Mouse (Mus musculus): Measurements from ENCODE around the gene Epha2. TPM values are rescaled to one million over a fixed set of nuclear protein-coding genes. Genes with fewer than 3 reads are reported as not detected.

The Epha2 gene
- under 1 TPM in 1 of 2 experiments, not detected in 1; 0.36 TPM for polyA plus RNA-seq (2017; shearing (Covaris generic))

DNA sequence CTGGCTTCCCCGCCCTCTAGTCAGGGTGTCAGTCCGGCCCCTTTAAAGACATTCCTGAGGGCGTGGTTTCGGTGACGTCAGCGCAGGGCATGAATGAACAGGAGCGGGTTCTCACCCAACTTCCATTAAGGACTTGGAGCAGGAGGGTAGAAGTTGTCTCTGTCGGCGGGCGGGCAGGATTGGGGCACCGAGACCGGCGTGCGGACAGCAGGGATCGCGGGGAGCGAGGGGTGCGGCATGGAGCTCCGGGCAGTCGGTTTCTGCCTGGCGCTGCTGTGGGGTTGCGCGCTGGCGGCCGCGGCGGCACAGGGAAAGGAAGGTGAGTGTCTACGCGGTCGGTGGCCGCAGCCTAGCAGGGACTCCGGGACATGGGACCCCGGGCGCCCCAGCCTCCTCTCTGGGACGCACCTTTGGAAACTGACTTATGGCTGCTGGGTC, at the start of gene Epha2:
TSS of gene Epha2 (plus strand) at position 125 of the 438 bp plus-strand sequence.

DNA sequence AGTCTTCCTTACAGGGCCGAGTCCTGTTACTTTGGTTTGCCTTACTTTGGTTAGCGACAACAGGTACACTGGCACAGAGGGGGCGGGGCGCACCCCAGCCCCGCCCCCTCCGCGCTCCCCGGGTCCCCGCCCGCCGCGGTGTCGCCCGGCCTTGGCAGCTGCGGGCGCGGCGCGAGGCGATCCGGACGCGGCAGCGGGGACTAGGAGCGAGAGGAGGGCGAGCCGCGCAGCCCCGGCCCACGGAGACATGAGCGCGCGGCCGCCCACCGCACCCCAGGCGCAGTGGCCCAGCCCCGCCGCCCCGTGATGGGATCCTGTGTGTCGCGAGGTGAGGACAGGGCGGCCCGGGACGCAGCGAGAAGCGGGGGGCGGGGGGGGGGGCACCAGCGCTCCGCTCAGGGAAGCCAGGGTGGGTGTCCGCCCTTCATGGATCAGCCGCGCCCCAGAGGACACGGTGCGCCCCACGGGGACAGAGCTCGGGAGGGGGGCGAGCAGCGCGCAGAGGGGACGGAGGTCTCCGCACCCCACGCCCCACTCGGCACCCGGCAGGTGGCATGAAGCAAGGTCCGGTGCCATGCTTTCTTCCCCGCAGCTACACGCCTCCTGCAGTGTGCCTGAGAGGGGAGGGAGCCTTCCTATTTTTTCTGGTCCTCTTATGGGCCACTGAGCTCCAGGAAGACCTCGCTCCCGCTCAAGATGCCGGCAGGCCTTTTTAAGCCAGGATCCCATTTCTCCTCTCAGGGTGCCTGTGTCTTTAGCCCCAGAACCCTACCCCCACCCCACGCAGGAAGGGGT, 67.2 kb downstream of the Epha2 start, which contains the start of gene Fam131c:
TSS of gene Fam131c (plus strand) at position 224 of the 795 bp plus-strand sequence.

Other genes with a start within 250 kb of the Epha2 start
- gene Crocc, start 240.7 kb upstream of the Epha2 start, polyA plus RNA-seq (2017; shearing (Covaris generic)): 1 to 10 TPM; 6.0 to 9.1 TPM
- gene Necap2, start 222.9 kb upstream of the Epha2 start, polyA plus RNA-seq (2017; shearing (Covaris generic)): 100 to 1,000 TPM; 127 to 136 TPM
- 1 to 10 TPM in 1 of 2 experiments, under 1 TPM in 1; 0.60 to 2.0 TPM for gene Spata21, start 212.9 kb upstream of the Epha2 start, polyA plus RNA-seq (2017; shearing (Covaris generic))
- 10 to 100 TPM; 51.2 to 51.9 TPM for gene Szrd1, start 161.5 kb upstream of the Epha2 start, polyA plus RNA-seq (2017; shearing (Covaris generic))
- gene Fbxo42, start 153.3 kb upstream of the Epha2 start, polyA plus RNA-seq (2017; shearing (Covaris generic)): 10 to 100 TPM; 23.2 to 24.0 TPM
- gene Rsg1, start 87.3 kb upstream of the Epha2 start, polyA plus RNA-seq (2017; shearing (Covaris generic)): 1 to 10 TPM; 3.4 to 4.1 TPM
- gene Arhgef19, start 61.7 kb upstream of the Epha2 start, polyA plus RNA-seq (2017; shearing (Covaris generic)): 1 to 10 TPM in 1 of 2 experiments, under 1 TPM in 1; 0.14 to 1.0 TPM
- not detected for gene Fam131c, start 67.0 kb downstream of the Epha2 start, polyA plus RNA-seq (2017; shearing (Covaris generic))
- gene Clcnka, start 97.5 kb downstream of the Epha2 start, polyA plus RNA-seq (2017; shearing (Covaris generic)): not detected
- 1 to 10 TPM; 1.1 to 4.0 TPM for gene Clcnkb, start 114.8 kb downstream of the Epha2 start, polyA plus RNA-seq (2017; shearing (Covaris generic))
- not detected for gene Hspb7, start 119.5 kb downstream of the Epha2 start, polyA plus RNA-seq (2017; shearing (Covaris generic))
- gene Srarp, start 134.9 kb downstream of the Epha2 start, polyA plus RNA-seq (2017; shearing (Covaris generic)): not detected
- gene Zbtb17, start 143.4 kb downstream of the Epha2 start, polyA plus RNA-seq (2017; shearing (Covaris generic)): 10 to 100 TPM; 32.3 to 40.1 TPM
- 10 to 100 TPM; 37.0 to 42.9 TPM for gene Spen, start 237.4 kb downstream of the Epha2 start, polyA plus RNA-seq (2017; shearing (Covaris generic))